Mouse (Mus musculus) kidney, adult 18-20 months (tissue): ENCODE measurements around the gene Dapl1.

Source experiments
- DNase-seq: peaks from one replicate; pipeline ENCODE4 v3.0.0; 2021

Gene Dapl1

GRCm38 (mm10) chr2:59474336-59474735, 10.1 kb upstream of the Dapl1 start:
- DNase-seq, result no peak

DNA sequence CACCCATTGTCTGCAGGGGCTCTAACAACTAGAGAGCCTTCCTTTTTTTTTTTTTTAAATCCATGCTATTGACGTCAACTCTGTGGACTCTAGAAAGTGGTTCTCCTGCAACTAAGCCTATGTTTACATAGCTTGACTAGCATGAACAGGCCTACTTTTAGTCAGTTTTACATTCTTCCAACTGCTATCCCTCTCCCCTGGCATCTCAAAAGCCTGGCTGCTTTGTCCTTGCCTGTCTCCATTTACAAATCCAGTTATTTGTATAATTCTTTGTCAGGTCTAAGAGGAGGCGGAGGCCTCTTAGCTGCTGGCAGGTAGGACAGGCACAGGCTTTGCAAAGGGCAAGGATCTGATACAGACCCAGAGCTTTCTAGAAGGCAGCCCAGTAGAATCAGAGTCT, 627 bp downstream of the Dapl1 start:
- DNase-seq, result no peak

DNA sequence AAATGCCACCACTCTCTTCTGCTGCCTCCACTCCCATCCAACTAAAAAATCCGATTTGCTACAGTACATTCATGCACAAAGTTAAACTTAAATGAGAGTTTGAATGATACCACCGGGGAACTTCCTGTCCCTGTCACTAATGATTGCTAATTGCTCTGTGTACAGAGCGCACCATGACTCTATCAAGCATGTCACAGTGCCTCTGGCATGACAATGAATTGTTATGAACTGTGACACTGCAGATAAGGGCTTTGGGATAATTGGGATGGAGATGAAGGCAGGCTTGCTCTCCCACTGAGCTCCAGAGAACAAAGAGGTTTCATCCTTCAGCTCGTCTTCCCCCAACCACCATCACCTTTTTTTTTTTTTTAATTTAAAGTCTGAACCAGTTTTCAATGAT, 1.2 kb downstream of the Dapl1 start:
- DNase-seq, result no peak

DNA sequence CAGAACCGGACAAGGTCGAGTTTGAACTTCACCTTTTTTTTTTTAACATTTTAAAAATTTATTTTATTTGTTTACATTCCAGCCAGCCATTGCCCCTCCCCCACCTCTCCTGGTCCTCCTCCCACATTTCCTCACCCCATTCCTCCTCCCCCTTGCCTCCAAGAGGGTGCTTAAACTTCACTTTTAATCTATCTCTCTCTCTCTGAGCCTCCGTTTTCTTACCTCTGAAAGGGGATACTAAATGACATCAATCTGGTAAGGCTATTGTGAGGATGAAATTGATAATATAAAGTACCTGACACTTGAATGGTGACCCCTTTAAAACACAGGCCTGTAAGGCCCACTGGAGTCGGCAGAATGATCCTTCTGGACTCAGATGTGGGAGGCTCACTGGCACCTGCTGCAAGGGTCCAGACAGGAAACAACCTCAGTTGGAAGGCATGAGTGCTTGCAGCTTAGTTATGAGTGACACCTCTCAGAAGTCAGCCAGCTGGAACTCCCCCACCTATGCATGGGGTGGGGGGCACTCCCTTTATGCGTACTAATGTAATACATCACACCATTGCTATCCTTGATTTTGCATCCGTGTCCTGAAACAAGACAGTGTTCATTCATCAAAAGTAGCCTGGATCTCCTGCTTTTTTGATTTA, 1.9 kb downstream of the Dapl1 start:
- DNase-seq, result no peak

DNA sequence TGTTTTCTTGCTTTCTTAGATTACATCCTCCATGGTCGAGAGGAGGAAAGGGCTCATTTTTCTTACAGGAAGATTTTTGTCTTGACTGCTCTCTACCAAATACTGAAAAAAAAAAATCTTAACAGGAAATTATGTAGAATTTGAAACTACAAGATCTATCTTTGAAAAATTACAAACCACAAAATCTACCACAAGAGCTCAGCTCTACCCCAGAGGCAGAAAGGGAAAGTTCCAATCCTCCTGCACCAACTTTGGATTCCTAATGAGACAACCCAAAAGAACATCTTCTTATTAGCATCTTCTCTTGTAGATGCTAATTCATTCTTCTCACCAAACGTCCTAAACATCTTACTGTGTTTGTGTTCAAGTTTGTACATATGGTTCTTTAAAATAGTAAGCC, 3.8 kb downstream of the Dapl1 start:
- DNase-seq, result no peak

GRCm38 (mm10) chr2:59490353-59490752, 5.9 kb downstream of the Dapl1 start:
- DNase-seq, result no peak

GRCm38 (mm10) chr2:59493445-59494085, 9.1 kb downstream of the Dapl1 start:
- DNase-seq, result no peak

GRCm38 (mm10) chr2:59499146-59499545, 14.7 kb downstream of the Dapl1 start:
- no peak for DNase-seq

DNA sequence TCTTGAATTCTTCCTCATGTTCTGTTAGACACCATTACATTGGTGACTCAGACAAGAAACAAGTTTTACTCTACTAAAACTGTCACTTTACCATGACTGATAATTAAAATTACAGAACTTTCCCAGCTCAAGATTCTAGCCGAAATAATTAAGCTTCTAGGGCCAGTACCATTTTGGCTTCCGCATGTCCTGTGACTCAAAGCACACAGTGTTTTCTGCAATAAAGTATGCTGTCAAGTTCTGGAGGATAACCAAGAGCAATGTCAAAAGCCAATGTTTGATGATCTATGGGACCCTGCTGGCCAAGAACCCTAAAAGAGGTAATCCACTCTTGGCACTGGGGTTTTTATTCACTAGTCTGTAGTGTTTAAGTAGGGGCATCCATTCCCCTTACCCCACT, 15.3 kb downstream of the Dapl1 start:
- DNase-seq, result no peak

DNA sequence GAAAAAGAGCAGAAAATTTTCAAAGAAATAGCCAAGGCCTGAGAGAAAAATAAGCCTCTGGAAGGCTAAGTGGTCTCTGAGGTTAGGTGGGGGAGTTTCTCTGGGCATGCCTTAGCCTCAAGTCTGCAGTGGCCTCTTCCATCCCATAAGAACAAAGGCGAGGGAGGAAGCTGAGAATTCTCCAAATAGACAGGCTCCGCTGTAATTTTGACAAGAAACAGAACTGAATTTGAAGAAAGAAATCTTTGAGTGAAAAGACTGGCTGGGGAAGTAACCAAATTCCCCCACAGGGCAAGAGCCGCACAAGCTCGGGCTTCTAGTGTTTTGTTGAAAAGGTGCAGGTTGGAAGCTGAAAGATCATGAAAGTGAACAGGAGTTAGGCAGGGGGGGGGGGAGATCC, 24.6 kb downstream of the Dapl1 start:
- DNase-seq, result no peak

DNA sequence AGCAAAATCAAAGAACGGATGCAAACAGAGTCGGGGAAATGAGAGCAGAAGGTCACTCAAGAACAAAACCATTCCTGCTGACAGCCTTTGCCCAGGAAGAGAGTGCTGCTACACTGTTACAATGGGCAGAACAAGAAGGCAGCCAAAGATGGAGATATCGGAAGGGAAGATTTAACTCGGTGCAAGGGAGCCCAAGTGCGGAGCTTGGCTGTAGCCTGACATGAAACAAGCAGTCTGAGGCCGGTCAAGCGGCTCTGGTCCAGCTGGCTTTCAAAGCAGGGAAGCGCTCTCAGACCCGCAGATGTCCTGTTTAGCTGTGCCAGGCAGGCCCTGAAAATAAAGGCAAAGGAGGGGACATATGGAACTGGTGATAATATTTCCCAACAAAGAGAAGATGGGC, 26.0 kb downstream of the Dapl1 start:
- DNase-seq, result no peak

DNA sequence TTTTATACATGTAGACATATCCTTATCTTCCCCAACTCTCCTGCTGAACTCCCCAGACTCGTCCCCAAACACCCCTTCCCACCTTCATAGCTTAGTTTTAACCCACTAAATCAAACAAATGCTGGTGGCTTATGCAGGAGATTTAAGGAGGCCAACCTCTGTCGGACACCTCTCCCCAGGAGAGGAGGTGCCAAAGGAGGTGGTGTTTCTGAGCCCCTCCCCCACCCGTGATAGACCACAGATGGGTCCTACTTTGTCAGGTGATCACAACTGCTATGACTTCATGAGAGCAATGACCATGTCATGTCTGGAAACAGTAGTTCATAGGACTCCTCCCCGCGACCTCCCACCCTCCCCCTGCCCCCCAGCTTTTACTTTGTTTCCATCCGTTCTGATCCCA, 26.4 kb downstream of the Dapl1 start:
- DNase-seq, result no peak

- no peak for DNase-seq
Observed at GRCm38 (mm10) chr2:59520663-59521062, 36.2 kb downstream of the Dapl1 start.

DNA sequence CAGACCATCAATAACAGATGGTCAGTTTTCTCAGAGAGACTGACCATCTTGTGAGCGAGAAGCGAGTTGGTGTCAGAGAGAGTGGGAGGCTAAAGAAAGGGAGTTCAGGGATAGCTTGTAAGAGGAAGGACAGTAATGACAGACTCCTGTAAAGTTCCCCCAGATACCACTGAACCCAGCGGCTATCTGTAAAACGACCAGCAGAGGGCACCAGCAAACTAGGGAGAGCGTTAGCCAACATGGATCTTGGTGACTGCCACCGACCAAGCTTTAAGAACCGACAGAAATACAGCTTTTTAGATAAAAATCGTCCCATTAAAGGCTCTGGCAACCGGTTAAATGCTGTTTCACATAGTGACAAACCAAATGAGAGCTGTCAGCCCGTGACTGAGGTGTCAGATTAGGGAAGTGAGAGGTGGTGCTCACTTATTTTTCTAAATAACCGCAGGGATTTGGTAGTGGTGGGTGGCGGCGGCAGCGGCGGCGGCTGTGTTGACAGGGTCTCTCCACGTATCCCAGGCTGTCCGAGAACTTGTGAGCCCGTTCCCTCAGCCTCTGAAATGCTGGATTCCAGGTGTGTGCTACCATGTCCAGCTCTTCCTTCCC, 37.7 kb downstream of the Dapl1 start:
- peak; percentile 78 for DNase-seq

DNA sequence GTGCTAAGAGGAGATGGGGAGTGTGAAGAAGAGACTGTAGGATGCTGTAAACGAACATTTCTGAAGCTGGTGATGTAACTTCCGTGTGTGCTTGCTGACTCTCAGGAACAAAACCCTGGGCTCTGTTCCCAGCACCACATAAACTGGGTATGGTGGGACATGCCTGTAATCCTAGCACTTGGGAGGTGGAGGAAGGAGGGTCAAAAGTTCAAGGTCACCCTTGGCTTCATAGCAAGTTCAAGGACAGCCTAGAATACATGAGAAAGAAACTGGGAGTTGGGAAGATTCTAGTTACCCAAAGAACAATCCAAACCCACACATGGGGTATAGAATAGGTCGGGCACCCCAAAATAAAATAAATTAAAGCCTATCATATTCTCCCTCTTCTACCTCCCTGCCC, 39.1 kb downstream of the Dapl1 start:
- no peak for DNase-seq

DNA sequence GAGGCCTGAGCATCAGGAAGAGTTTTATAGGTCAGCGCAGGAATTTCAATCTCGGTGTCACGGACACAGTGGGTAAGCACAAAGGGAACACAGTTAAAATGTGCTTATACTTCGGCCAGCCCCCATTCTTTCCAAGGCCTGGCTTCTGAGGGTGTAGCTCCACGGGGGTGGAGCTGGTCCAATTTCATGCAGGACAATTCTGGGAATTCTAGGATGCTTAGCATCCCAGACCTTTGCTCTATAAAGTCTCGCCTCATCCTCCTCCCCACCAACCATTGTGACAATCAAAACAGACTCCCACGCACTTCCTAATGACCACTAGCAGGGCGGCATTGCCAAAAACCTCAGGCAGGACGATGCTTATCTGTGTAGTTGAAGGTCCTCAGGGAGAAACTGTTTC, 42.4 kb downstream of the Dapl1 start:
- DNase-seq, result no peak

DNA sequence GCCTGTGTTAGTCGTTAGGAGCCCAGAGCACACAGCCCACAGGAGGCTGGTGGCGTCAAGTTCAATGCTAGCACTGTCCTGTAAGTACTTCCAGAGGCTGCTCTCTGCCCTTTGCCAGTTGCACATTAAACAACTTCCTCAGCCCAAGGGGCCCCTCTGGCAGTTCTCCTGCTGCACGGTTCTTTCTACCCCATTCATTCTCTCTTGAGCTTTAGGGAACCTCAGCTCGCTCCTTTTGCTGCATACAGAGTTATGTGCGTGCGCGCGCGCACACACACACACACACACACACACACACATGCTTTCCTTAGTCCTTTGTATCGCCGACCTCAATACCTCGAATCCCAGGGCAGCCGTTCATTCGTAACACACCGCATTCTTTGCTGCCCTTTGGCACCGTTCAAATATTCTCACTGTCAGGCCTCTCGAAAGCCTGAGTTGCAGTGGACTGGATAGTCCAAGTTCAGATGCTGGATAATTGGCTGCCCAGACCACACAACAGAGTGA, 45.2 kb downstream of the Dapl1 start:
- peak; percentile 60 for DNase-seq

DNA sequence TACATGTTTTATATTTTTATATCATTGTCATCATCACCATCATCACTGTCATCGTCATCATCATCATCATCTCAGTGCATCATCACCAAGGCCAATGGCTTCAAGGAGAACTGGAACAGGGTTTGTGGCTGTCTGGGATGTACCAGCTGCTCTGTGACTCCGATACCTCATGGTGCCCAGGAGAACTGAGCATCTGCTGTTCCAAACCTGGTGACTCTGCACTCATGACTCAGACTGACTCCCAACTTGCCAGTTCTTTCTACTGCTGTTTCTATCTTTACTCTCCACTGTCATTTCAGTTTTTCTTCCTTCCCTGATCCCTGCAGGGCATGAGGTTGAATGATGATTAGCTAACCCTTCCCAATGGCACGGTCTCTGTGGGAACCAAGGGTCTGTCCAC, 46.4 kb downstream of the Dapl1 start:
- DNase-seq, result no peak

DNA sequence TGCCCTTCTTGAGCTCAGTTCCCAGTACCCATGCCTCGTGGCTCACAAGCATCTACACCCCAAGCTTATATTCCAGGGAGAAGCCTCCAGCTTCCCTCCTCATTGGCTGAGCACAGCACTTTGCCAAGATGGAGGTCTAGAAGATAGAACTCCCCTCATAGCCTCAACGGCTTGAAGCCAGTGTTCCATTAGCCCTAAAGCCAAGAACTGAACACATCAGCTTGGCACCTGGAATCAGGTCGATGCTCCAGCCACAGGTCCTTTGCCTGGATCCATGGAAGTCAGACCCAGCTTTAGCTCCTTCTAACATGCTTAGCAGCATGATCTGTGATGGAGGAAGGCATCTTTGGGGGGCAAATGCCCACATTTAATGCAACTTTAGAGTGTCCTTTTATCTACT, 48.5 kb downstream of the Dapl1 start:
- DNase-seq, result no peak

GRCm38 (mm10) chr2:59533504-59533903, 49.1 kb downstream of the Dapl1 start:
- DNase-seq, result no peak

DNA sequence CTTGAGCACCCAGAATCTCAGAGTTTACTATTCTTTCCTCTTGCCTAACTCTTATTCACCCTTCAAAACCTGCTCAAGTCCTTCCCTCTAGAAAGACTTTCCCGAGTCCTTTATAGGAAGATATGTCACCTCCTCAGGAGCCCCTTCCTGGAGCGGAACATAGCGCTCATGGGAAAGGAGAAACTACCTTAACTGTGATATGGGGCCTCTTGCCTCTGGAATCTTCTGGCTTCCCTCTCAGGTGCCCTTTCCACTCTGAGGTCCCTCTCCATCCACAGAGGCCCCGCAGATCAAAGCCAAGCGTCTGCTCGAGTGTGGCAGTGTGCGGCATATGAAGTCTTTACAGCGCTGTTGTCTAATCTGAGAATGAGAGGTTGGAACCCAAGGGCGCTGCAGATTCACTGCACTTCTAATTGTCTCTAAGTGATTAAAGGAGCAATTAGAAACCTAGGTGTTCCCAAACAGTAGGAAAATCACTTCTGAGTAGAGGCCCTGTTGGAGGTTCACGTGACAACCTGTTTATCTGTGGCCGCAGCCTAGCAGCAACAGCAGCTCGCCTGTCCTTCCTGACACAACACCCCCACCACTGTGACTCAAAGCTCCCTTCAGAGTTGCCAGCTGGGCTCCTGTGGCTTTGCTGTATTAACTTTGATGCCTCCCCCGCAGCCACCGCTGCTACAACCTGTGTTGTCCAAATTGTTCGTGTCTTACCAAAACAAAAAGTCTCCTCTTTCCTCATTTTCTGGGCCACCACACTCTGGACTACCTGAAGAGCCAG, 49.7 kb downstream of the Dapl1 start:
- DNase-seq, result no peak

DNA sequence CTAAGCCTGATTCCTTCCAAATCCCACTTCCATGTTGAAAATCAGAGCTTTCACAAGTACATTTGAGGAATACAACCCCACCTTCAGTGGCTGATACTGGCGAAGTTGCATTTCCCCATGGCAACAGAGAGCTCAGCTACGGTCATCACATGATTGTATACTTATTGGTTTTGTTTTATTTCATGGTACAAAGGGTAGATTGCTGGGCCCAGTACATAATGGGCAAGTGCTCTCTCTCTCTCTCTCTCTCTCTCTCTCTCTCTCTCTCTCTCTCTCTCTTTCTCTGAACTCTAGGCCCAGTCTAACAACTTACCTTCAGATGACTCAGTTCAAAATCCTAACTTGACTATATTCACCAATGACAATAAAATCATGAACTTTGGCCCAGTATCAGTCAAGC, 52.5 kb downstream of the Dapl1 start:
- DNase-seq, result no peak

GRCm38 (mm10) chr2:59538031-59538430, 53.6 kb downstream of the Dapl1 start:
- no peak for DNase-seq

- DNase-seq, result no peak
Observed at GRCm38 (mm10) chr2:59539796-59540195, 55.3 kb downstream of the Dapl1 start.
